Comparison of ENCODE assay signal across 37 mouse cellular contexts in the genomic region with DNA sequence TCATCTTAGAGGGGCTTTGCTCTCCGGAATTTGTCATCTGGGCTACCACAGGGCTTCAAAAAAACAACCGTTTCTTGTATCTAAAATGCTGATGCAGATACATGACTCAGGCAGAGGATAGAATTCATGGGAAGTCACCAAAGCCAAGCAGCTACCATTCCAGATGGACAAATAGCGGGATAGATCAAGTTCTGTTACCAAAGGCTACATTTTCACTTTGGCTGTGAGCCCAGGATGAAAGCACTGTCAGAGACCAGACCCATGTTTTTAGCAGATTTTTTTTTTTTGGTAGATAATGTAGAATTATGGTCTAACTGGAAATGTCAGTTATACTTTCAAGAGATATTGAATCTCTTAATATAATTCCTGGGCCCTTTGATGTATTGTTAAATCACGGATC. TPM values are rescaled to one million over a fixed set of nuclear protein-coding genes. Genes with fewer than 3 reads are reported as not detected.
DNase-seq lines count a peak whose midpoint lies in the region; ATAC-seq and TF ChIP-seq lines count a peak whose summit lies in the region.
"Had no signal": no experiment of that assay in that cellular context is flagged by ENCODE, and none has a peak within 500 bp of the region (broad histone marks: within the 10 kb centered on the region; RNA-seq: fewer than 3 reads in every experiment).

No protein-coding gene starts in this region.

- 63% methylated on average over 4 of the region's 4 CpGs for WGBS in embryonic facial prominence, embryonic 14.5 days
- WGBS in embryonic facial prominence, embryonic 10.5 days, result 89% methylated on average over 4 of the region's 4 CpGs
- WGBS in hindbrain, postnatal 0 days, result 78% methylated on average over 4 of the region's 4 CpGs
- 85% methylated on average over 4 of the region's 4 CpGs for WGBS in hindbrain, embryonic 14.5 days

- ATAC-seq in embryonic facial prominence, embryonic 14.5 days (ENCODE audit: low read depth), result no peak
- ATAC-seq in hindbrain, postnatal 0 days, result no peak
- no peak for ATAC-seq in hindbrain, embryonic 14.5 days (ENCODE audit: low FRiP score)
- ATAC-seq: activated CD4-positive, CD25-positive, alpha-beta regulatory T cell, adult 4 months; forebrain, postnatal 0 days; intestine, embryonic 15.5 days; lung, postnatal 0 days had no signal

- peak; percentile 56 for DNase-seq in embryonic facial prominence, embryonic 14.5 days (ENCODE audit: low spot score)
- DNase-seq in embryonic facial prominence, embryonic 10.5 days (ENCODE audit: low spot score), result no peak
- DNase-seq in hindbrain, postnatal 0 days (ENCODE audit: low spot score), result peak; percentile 53
- DNase-seq in hindbrain, embryonic 14.5 days (ENCODE audit: low spot score), result no peak
- peak; percentile 3 for DNase-seq in adipocyte (ENCODE audit: low spot score)
- peak; percentile 48 for DNase-seq in cerebellum, adult 9-11 months
- no peak for DNase-seq in right cerebral cortex, adult 2 months (ENCODE audit: low spot score in 2 of 2)
- no peak for DNase-seq in B cell, adult 2 months
- DNase-seq: adrenal gland, adult 8-10 months; forebrain, postnatal 0 days; gastrocnemius, postnatal 14 days; heart, postnatal 10 days; kidney, adult 2 months; kidney, postnatal 4 days; layer of hippocampus, postnatal 36 days; lung, postnatal 4 days; right cerebral cortex, adult 18-20 months; right cerebral cortex, postnatal 4 days; thymus, postnatal 4 days had no signal

- H3K9ac ChIP-seq in embryonic facial prominence, embryonic 14.5 days (ENCODE audit: low read depth, low read length), result no peak overlapping the region
- H3K9ac ChIP-seq in hindbrain, postnatal 0 days (replicated peaks; ENCODE audit: low read length), result no peak overlapping the region
- H3K9ac ChIP-seq in hindbrain, embryonic 14.5 days, result no peak overlapping the region
- H3K9ac ChIP-seq: embryonic facial prominence, embryonic 12.5 days; forebrain, postnatal 0 days; heart, embryonic 13.5 days; hindbrain, embryonic 15.5 days; intestine, embryonic 15.5 days; limb, embryonic 13.5 days; midbrain, embryonic 12.5 days; neural tube, embryonic 12.5 days had no signal

- H3K4me2 ChIP-seq in embryonic facial prominence, embryonic 14.5 days (ENCODE audit: low read depth, low read length), result no peak overlapping the region
- H3K4me2 ChIP-seq in hindbrain, postnatal 0 days (ENCODE audit: low read depth, low read length), result no peak overlapping the region
- H3K4me2 ChIP-seq in hindbrain, embryonic 14.5 days (replicated peaks), result no peak overlapping the region
- H3K4me2 ChIP-seq: embryonic facial prominence, embryonic 12.5 days; heart, embryonic 13.5 days; hindbrain, embryonic 15.5 days; intestine, embryonic 15.5 days; limb, embryonic 13.5 days; liver, embryonic 11.5 days; midbrain, embryonic 12.5 days; neural tube, embryonic 12.5 days had no signal

- no peak for TF ChIP-seq CTCF in hindbrain, postnatal 0 days (IDR thresholded peaks at IDR 0.05; ENCODE audit: low read depth)

- H3K4me1 ChIP-seq in embryonic facial prominence, embryonic 14.5 days (ENCODE audit: control insufficient read depth, insufficient read depth, low read length), result peaks cover 3% of the 10 kb centered on the region; the same call in 1 of the 2 replicates
- H3K4me1 ChIP-seq in embryonic facial prominence, embryonic 10.5 days, result peaks cover 15% of the 10 kb centered on the region; the same call in 1 of the 2 replicates
- H3K4me1 ChIP-seq in hindbrain, postnatal 0 days (ENCODE audit: insufficient read depth, low read length), result peaks cover 10% of the 10 kb centered on the region
- peaks cover 16% of the 10 kb centered on the region; the same call in 1 of the 2 replicates for H3K4me1 ChIP-seq in hindbrain, embryonic 14.5 days (replicated peaks; ENCODE audit: control insufficient read depth, insufficient read depth, low read length)

- no peak overlapping the region for H3K27ac ChIP-seq in embryonic facial prominence, embryonic 14.5 days (replicated peaks; ENCODE audit: low read depth, low read length)
- H3K27ac ChIP-seq in embryonic facial prominence, embryonic 10.5 days (replicated peaks), result no peak overlapping the region
- H3K27ac ChIP-seq in hindbrain, postnatal 0 days, result no peak overlapping the region
- no peak overlapping the region for H3K27ac ChIP-seq in hindbrain, embryonic 14.5 days
- H3K27ac ChIP-seq: embryonic facial prominence, embryonic 12.5 days; forebrain, embryonic 10.5 days; heart, embryonic 13.5 days; hindbrain, embryonic 15.5 days; intestine, embryonic 15.5 days; kidney, postnatal 0 days; limb, embryonic 13.5 days; midbrain, embryonic 12.5 days; neural tube, embryonic 12.5 days; stomach, postnatal 0 days had no signal

- H3K27me3 ChIP-seq in embryonic facial prominence, embryonic 14.5 days (replicated peaks; ENCODE audit: control insufficient read depth, insufficient read depth, low read length), result no peaks in the 10 kb centered on the region
- peaks cover 21% of the 10 kb centered on the region for H3K27me3 ChIP-seq in embryonic facial prominence, embryonic 10.5 days (replicated peaks; ENCODE audit: low read depth, poor library complexity, severe bottlenecking)
- no peaks in the 10 kb centered on the region for H3K27me3 ChIP-seq in hindbrain, postnatal 0 days (ENCODE audit: insufficient read depth, low read length)
- H3K27me3 ChIP-seq in hindbrain, embryonic 14.5 days (ENCODE audit: control insufficient read depth, insufficient read depth, low read length), result no peaks in the 10 kb centered on the region
- H3K27me3 ChIP-seq: embryonic facial prominence, embryonic 12.5 days; hindbrain, embryonic 15.5 days; intestine, embryonic 15.5 days; limb, embryonic 13.5 days; neural tube, embryonic 12.5 days had no signal

- H3K4me3 ChIP-seq in embryonic facial prominence, embryonic 14.5 days (ENCODE audit: low read depth, low read length), result no peak overlapping the region
- H3K4me3 ChIP-seq in embryonic facial prominence, embryonic 10.5 days, result no peak overlapping the region
- no peak overlapping the region for H3K4me3 ChIP-seq in hindbrain, postnatal 0 days (ENCODE audit: low read length)
- H3K4me3 ChIP-seq in hindbrain, embryonic 14.5 days (replicated peaks; ENCODE audit: low read length), result no peak overlapping the region
- H3K4me3 ChIP-seq: embryonic facial prominence, embryonic 12.5 days; forebrain, embryonic 10.5 days; heart, embryonic 13.5 days; hindbrain, embryonic 15.5 days; intestine, embryonic 15.5 days; limb, embryonic 13.5 days; megakaryocyte, embryonic 14.5 days; midbrain, embryonic 12.5 days; myocyte; neural tube, embryonic 12.5 days had no signal

- H3K9me3 ChIP-seq in embryonic facial prominence, embryonic 14.5 days (ENCODE audit: control insufficient read depth, low read length), result no peaks in the 10 kb centered on the region
- H3K9me3 ChIP-seq in embryonic facial prominence, embryonic 10.5 days, result no peaks in the 10 kb centered on the region
- no peaks in the 10 kb centered on the region for H3K9me3 ChIP-seq in hindbrain, postnatal 0 days (ENCODE audit: low read length)
- H3K9me3 ChIP-seq in hindbrain, embryonic 14.5 days (ENCODE audit: control insufficient read depth, low read length), result no peaks in the 10 kb centered on the region
- H3K9me3 ChIP-seq: embryonic facial prominence, embryonic 12.5 days; forebrain, embryonic 10.5 days; heart, embryonic 13.5 days; hindbrain, embryonic 15.5 days; intestine, embryonic 15.5 days; limb, embryonic 13.5 days; midbrain, embryonic 12.5 days; neural tube, embryonic 12.5 days had no signal

- no peaks in the 10 kb centered on the region for H3K36me3 ChIP-seq in embryonic facial prominence, embryonic 14.5 days (ENCODE audit: control insufficient read depth, insufficient read depth, low read length)
- H3K36me3 ChIP-seq in embryonic facial prominence, embryonic 10.5 days (replicated peaks), result no peaks in the 10 kb centered on the region
- no peaks in the 10 kb centered on the region for H3K36me3 ChIP-seq in hindbrain, postnatal 0 days (ENCODE audit: insufficient read depth, low read length)
- no peaks in the 10 kb centered on the region for H3K36me3 ChIP-seq in hindbrain, embryonic 14.5 days (replicated peaks; ENCODE audit: control insufficient read depth, insufficient read depth)
- H3K36me3 ChIP-seq: embryonic facial prominence, embryonic 12.5 days; forebrain, embryonic 10.5 days; heart, embryonic 13.5 days; hindbrain, embryonic 15.5 days; intestine, embryonic 15.5 days; limb, embryonic 13.5 days; midbrain, embryonic 12.5 days; neural tube, embryonic 12.5 days had no signal

RNA-seq across cellular contexts. Expression of a gene that starts 7.4 kb away (rescaled TPM):
- 0.35 and 0.43 TPM in 2 replicates for polyA plus RNA-seq in embryonic facial prominence, embryonic 14.5 days (2014; fragmentation: Nextera tagmentation; extraction: Ambion mirVana)
- polyA plus RNA-seq in embryonic facial prominence, embryonic 10.5 days (2016; fragmentation: Nextera tagmentation; extraction: Ambion mirVana), result 0.06 and 0.15 TPM in 2 replicates
- total RNA-seq in hindbrain, postnatal 0 days (2014; rRNA removed), result 8.2 and 11.1 TPM in 2 replicates
- polyA plus RNA-seq in hindbrain, postnatal 0 days (2015; fragmentation: Nextera tagmentation; extraction: Ambion mirVana), result 2.5 and 3.1 TPM in 2 replicates
- polyA plus RNA-seq in hindbrain, embryonic 14.5 days (2014; fragmentation: Nextera tagmentation; extraction: Ambion mirVana), result 7.7 and 9.1 TPM in 2 replicates
- total RNA-seq: granulocyte monocyte progenitor cell, adult 5-6 weeks; hematopoietic stem cell, adult 5-6 weeks had no signal
- polyA plus RNA-seq: heart, embryonic 13.5 days; kidney, adult 2 months; lung, postnatal 0 days; myocyte; stomach, postnatal 0 days; thymus, postnatal 0 days had no signal

Comparison
In these comparisons a context has a peak if more than half of its experiments do, and no peak if none do; other contexts are left out.
1. DNase-seq: peak in embryonic facial prominence, embryonic 14.5 days (single experiment), hindbrain, postnatal 0 days (single experiment), adipocyte (single experiment) and cerebellum, adult 9-11 months (single experiment); none in embryonic facial prominence, embryonic 10.5 days (single experiment), hindbrain, embryonic 14.5 days (single experiment), right cerebral cortex, adult 2 months (0 of 2) and B cell, adult 2 months (0 of 2).